Mouse (Mus musculus): ENCODE measurements around the gene Gper1. TPM values are rescaled to one million over a fixed set of nuclear protein-coding genes. Genes with fewer than 3 reads are reported as not detected.

Gper1 gene
- not detected for polyA plus RNA-seq (2017; shearing (Covaris generic))

DNA sequence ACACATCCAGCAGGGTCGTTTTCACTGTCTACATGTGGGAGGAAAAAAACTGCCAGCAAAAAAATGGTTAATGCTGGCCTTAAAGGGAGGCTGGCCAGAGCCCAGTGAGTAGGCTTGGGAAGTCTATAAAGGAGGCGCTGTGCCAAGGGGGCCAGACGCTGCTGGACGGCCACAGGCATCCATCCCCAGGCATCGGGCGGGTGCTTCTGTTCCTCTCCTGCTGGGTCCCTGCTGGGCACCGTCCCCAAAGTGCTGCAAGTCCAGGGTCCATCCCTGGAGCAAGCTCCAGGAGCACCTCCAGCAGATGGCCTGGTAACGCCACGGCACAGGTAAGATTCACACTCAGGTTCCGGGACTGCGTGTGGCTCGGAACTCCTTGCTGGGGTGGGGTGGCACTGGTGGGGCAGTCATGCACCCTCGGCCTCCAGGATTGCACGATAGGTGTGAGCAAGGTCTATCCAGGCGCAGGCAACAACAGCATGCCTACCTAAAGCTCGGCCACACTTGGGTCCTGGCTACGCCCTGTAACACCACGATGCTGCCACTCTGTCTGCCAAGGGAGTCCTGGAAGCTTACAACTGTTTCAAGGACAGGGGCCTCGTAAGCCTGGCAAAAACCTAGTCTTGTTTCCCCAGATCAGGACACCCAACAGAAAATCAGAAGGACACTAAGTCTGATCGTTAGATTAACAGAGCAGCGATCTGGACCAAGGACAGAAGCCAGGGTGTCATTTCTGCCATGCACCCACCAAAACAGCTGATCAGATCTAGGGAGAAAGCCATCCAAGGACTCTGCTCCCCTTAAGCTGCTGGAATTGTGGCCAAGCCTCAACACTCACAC, at the start of gene Gper1:
Gene Gper1 (plus strand): TSS at position 126 of the 840 bp plus-strand sequence.

DNA sequence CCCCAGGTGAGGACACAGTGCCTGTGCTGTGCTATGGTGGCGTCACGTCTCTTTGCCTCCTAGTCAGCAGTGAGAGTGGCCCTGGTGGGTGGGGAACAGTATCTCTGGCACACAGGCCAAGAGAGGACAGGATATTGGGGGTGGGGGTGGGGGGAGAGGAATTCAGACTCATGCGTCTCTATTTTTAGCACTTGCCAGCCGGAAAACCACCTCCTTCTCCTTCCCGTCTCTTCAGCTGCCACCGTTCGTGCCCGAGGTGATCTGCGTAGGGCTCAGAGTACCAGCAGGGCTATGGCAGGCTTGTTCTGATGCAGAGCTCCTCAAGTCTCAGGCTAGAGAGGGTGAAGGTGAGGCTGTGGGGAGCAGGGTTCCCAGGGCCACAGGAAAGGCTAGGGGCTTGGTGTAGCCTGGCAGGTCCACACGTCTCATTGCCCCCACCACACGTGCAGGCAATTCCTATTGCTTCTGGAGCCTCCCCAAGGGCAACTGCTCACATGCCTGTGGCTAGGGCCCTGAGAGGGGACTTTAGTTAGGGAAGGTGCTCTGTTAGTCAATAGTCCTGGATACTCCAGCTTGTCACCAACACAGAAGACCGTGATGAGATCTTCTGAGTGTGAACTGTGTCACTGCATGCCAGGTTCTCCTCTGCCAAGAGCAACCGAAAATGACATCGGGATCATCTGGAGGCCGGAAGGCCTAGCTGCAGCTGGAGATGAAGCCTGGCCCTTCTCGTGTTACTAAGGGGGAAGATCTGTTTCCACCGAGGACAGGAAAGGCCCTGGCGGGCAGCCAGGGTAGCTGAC, 45.3 kb upstream of the Gper1 start, which contains the start of gene Gpr146:
Gene Gpr146 (plus strand): TSS at position 230 of the 803 bp plus-strand sequence.

GRCm38 (mm10) chr5:139404801-139405401, 18.1 kb upstream of the Gper1 start, which contains the start of gene C130050O18Rik:
Gene C130050O18Rik (plus strand): TSS chr5:139405280.

GRCm38 (mm10) chr5:139460384-139461067, 37.6 kb downstream of the Gper1 start, which contains the start of gene 3110082I17Rik:
Gene 3110082I17Rik (minus strand): TSS chr5:139460527.

Other genes starting within 250 kb of the Gper1 start
- 60.8 TPM for gene Sun1, start 222.5 kb upstream of the Gper1 start, polyA plus RNA-seq (2017; shearing (Covaris generic))
- gene Get4, start 170.8 kb upstream of the Gper1 start, polyA plus RNA-seq (2017; shearing (Covaris generic)) = 10.5 TPM
- gene Adap1, start 97.5 kb upstream of the Gper1 start, polyA plus RNA-seq (2017; shearing (Covaris generic)) = 1.7 TPM
- 49.7 TPM for gene Cox19, start 71.7 kb upstream of the Gper1 start, polyA plus RNA-seq (2017; shearing (Covaris generic))
- gene Cyp2w1, start 70.5 kb upstream of the Gper1 start, polyA plus RNA-seq (2017; shearing (Covaris generic)) = not detected
- 9.7 TPM for gene Gpr146, start 45.5 kb upstream of the Gper1 start, polyA plus RNA-seq (2017; shearing (Covaris generic))
- 0.26 TPM for gene C130050O18Rik, start 17.9 kb upstream of the Gper1 start, polyA plus RNA-seq (2017; shearing (Covaris generic))
- 9.1 TPM for gene 3110082I17Rik, start 37.4 kb downstream of the Gper1 start, polyA plus RNA-seq (2017; shearing (Covaris generic))
- gene Zfand2a, start 61.4 kb downstream of the Gper1 start, polyA plus RNA-seq (2017; shearing (Covaris generic)) = 19.7 TPM
- not detected for gene Uncx, start 120.3 kb downstream of the Gper1 start, polyA plus RNA-seq (2017; shearing (Covaris generic))